Mouse (Mus musculus) MEL (cell line): ENCODE data around the gene Arhgap4. TPM values are rescaled to one million over a fixed set of nuclear protein-coding genes. Genes with fewer than 3 reads are reported as not detected.

Source experiments
- DNase-seq: peaks from one replicate; pipeline ENCODE4 v3.0.0; 2011; ENCODE audit warnings: low read depth, low spot score
- H3K27ac ChIP-seq: 2 replicates; pipeline ENCODE4 v1.5.1; 2012; ENCODE audit warnings: low read depth, mild to moderate bottlenecking, control low read depth, low read length, moderate library complexity; ENCODE audit not compliant: control insufficient read depth
- H3K27me3 ChIP-seq, 2 experiments: fragments of 150-350 bp in 1 of 2; sonication (generic) in 1 of 2; 2 replicates each; pipeline ENCODE4 v1.6.1; 2012; ENCODE audit warnings: low read length in 2 of 2, mild to moderate bottlenecking in 2 of 2, improper control_type of control experiment in 1 of 2, moderate library complexity in 1 of 2; ENCODE audit not compliant: insufficient read depth in 2 of 2, control insufficient read depth in 1 of 2
- H3K36me3 ChIP-seq, 2 experiments: 2 replicates each; pipeline ENCODE4 v1.6.1; 2012 to 2014; ENCODE audit warnings: low read length in 2 of 2, improper control_type of control experiment in 1 of 2, inconsistent platforms in 1 of 2, mild to moderate bottlenecking in 1 of 2; ENCODE audit not compliant: insufficient read depth in 2 of 2, control insufficient read depth in 1 of 2
- H3K4me1 ChIP-seq, 2 experiments: fragments of 150-350 bp in 1 of 2; sonication (generic) in 1 of 2; 2 replicates each; pipeline ENCODE4 v1.6.1; 2012; ENCODE audit warnings: low read length in 2 of 2, improper control_type of control experiment in 1 of 2, mild to moderate bottlenecking in 1 of 2; ENCODE audit not compliant: insufficient read depth in 2 of 2, control insufficient read depth in 1 of 2
- H3K4me3 ChIP-seq, 2 experiments: fragments of 150-350 bp in 1 of 2; sonication (generic) in 1 of 2; 2 replicates each; pipeline ENCODE4 v1.5.1; 2012; ENCODE audit warnings: low read depth in 2 of 2, low read length in 2 of 2, mild to moderate bottlenecking in 2 of 2, moderate library complexity in 2 of 2, control low read depth in 1 of 2, improper control_type of control experiment in 1 of 2; ENCODE audit not compliant: control insufficient read depth in 1 of 2, insufficient read depth in 1 of 2
- H3K79me2 ChIP-seq: 2 replicates; pipeline ENCODE4 v1.6.1; 2012; ENCODE audit warnings: mild to moderate bottlenecking, low read length, moderate library complexity; ENCODE audit not compliant: control insufficient read depth, poor library complexity, insufficient read depth
- H3K9ac ChIP-seq: 2 replicates; pipeline ENCODE4 v1.6.1; 2012; ENCODE audit warnings: low read depth, mild to moderate bottlenecking, control low read depth, low read length, moderate library complexity; ENCODE audit not compliant: control insufficient read depth, poor library complexity, severe bottlenecking
- H3K9me3 ChIP-seq: fragments of 150-350 bp; sonication (generic); replicated peaks from 2 replicates; pipeline ENCODE4 v1.6.1; 2012; ENCODE audit warnings: mild to moderate bottlenecking, low read length, improper control_type of control experiment, moderate library complexity; ENCODE audit not compliant: insufficient read depth
- E2F4 ChIP-seq: IDR thresholded peaks from 2 replicates; pipeline ENCODE4 v1.6.1; 2011; ENCODE audit warnings: low read depth, low read length, improper control_type of control experiment, borderline replicate concordance
- ELF1 ChIP-seq: IDR thresholded peaks from 2 replicates; pipeline ENCODE4 v1.6.1; 2014; ENCODE audit warnings: low read depth, mild to moderate bottlenecking, inconsistent platforms, low read length, improper control_type of control experiment, moderate library complexity
- ETS1 ChIP-seq: IDR thresholded peaks from 2 replicates; pipeline ENCODE4 v1.6.1; 2012; ENCODE audit warnings: low read depth, mild to moderate bottlenecking, inconsistent platforms, low read length, improper control_type of control experiment, moderate library complexity
- GATA1 ChIP-seq: IDR thresholded peaks from 2 replicates; pipeline ENCODE4 v1.6.1; 2011; ENCODE audit warnings: low read depth, low read length, improper control_type of control experiment
- HCFC1 ChIP-seq: IDR thresholded peaks from 2 replicates; pipeline ENCODE4 v1.6.1; 2012; ENCODE audit warnings: low read depth, mild to moderate bottlenecking, inconsistent platforms, low read length, improper control_type of control experiment, moderate library complexity
- JUND ChIP-seq: IDR thresholded peaks from 2 replicates; pipeline ENCODE4 v1.6.1; 2011; ENCODE audit warnings: low read depth, mild to moderate bottlenecking, improper control_type of control experiment, low read length
- MAFK ChIP-seq: IDR thresholded peaks from 2 replicates; pipeline ENCODE4 v1.6.1; 2011; ENCODE audit warnings: low read depth, mild to moderate bottlenecking, low read length, improper control_type of control experiment, borderline replicate concordance
- MAZ ChIP-seq: IDR thresholded peaks from 2 replicates; pipeline ENCODE4 v1.6.1; 2012; ENCODE audit warnings: low read depth, mild to moderate bottlenecking, inconsistent platforms, low read length, improper control_type of control experiment
- MEF2A ChIP-seq: IDR thresholded peaks from 2 replicates; pipeline ENCODE4 v1.6.1; 2014; ENCODE audit warnings: low read depth, mild to moderate bottlenecking, inconsistent platforms, low read length, improper control_type of control experiment; ENCODE audit not compliant: poor library complexity, insufficient replicate concordance, severe bottlenecking; ENCODE audit errors: extremely low read depth
- MYC ChIP-seq: IDR thresholded peaks from 2 replicates; pipeline ENCODE4 v1.6.1; 2011; ENCODE audit warnings: low read depth, mild to moderate bottlenecking, low read length, improper control_type of control experiment, moderate library complexity
- NRF1 ChIP-seq: IDR thresholded peaks from 2 replicates; pipeline ENCODE4 v1.6.1; 2014; ENCODE audit warnings: low read depth, mild to moderate bottlenecking, inconsistent platforms, low read length, improper control_type of control experiment, moderate library complexity; ENCODE audit not compliant: poor library complexity, insufficient read depth, severe bottlenecking
- POLR2A ChIP-seq, 2 experiments: IDR thresholded peaks; 2 replicates each; pipeline ENCODE4 v1.6.1; 2011 to 2012; ENCODE audit warnings: low read length in 2 of 2, mild to moderate bottlenecking in 2 of 2, control low read depth in 1 of 2, improper control_type of control experiment in 1 of 2, low read depth in 1 of 2, moderate library complexity in 1 of 2; ENCODE audit not compliant: control insufficient read depth in 1 of 2, insufficient read depth in 1 of 2, poor library complexity in 1 of 2
- SIN3A ChIP-seq: IDR thresholded peaks from 2 replicates; pipeline ENCODE4 v1.6.1; 2012; ENCODE audit warnings: low read length, improper control_type of control experiment, inconsistent platforms
- SMC3 ChIP-seq: IDR thresholded peaks from 2 replicates; pipeline ENCODE4 v1.6.1; 2011; ENCODE audit warnings: low read depth, low read length, improper control_type of control experiment
- TBP ChIP-seq: IDR thresholded peaks from 2 replicates; pipeline ENCODE4 v1.8.0; 2011; ENCODE audit warnings: low read depth, low read length, improper control_type of control experiment
- TCF12 ChIP-seq: IDR thresholded peaks from 2 replicates; pipeline ENCODE4 v1.6.1; 2014; ENCODE audit warnings: low read depth, mild to moderate bottlenecking, inconsistent platforms, low read length, improper control_type of control experiment, moderate library complexity
- USF1 ChIP-seq: IDR thresholded peaks from 2 replicates; pipeline ENCODE4 v1.6.1; 2014; ENCODE audit warnings: low read depth, mild to moderate bottlenecking, inconsistent platforms, low read length, improper control_type of control experiment, moderate library complexity
- ZC3H11A ChIP-seq: IDR thresholded peaks from 2 replicates; pipeline ENCODE4 v1.6.1; 2012; ENCODE audit warnings: low read depth, mild to moderate bottlenecking, inconsistent platforms, low read length, improper control_type of control experiment
- ZMIZ1 ChIP-seq: IDR thresholded peaks from 2 replicates; pipeline ENCODE4 v1.6.1; 2012; ENCODE audit warnings: low read depth, mild to moderate bottlenecking, inconsistent platforms, low read length, improper control_type of control experiment, moderate library complexity
- ZNF384 ChIP-seq: IDR thresholded peaks from 2 replicates; pipeline ENCODE4 v1.6.1; 2012; ENCODE audit warnings: low read depth, mild to moderate bottlenecking, inconsistent platforms, low read length, improper control_type of control experiment
- polyA plus RNA-seq, 2 experiments: library from polyadenylated mRNA; stranded (reverse) in 1 of 2; unstranded in 1 of 2; fragments of >175 nt in 1 of 2; fragments of >200 nt in 1 of 2; gene quantifications; 2 replicates each; pipeline versions ENCODE4 v1.2.1 to v1.2.4; 2012; ENCODE audit warnings: low replicate concordance in 2 of 2, low read depth in 1 of 2; ENCODE audit not compliant: insufficient read length in 2 of 2, insufficient read depth in 1 of 2, missing spikeins in 1 of 2
- total RNA-seq: library from RNA; depleted of rRNA; stranded (reverse); fragments of 300-350 nt; gene quantifications from 2 replicates; pipeline ENCODE4 v1.2.3, GENCODE M21; 2012

The Arhgap4 gene
- total and polyA plus RNA-seq, 3 experiments: 10.3 to 24.5 TPM; not detected in 1

DNA sequence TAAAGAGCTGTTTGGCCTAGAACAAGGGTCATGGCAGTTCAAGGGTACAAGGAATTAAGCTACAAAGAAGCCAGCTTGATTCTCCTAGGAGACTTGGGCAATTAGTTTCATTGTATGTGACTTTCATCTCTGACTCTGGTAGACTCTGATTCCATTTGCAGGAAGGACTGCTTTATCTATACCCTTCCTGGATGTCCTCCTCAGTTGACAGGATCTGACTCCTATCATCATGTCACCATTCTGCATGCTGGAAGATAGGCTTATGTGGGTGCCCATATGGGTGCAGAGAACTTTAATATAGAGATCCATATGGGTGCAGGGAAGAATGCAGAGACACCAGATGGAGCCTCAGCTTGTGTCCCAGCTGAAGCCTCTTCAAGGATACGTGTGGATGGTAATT, 47.5 kb upstream of the Arhgap4 start (continued):
- no peak for TF ChIP-seq MEF2A

DNA sequence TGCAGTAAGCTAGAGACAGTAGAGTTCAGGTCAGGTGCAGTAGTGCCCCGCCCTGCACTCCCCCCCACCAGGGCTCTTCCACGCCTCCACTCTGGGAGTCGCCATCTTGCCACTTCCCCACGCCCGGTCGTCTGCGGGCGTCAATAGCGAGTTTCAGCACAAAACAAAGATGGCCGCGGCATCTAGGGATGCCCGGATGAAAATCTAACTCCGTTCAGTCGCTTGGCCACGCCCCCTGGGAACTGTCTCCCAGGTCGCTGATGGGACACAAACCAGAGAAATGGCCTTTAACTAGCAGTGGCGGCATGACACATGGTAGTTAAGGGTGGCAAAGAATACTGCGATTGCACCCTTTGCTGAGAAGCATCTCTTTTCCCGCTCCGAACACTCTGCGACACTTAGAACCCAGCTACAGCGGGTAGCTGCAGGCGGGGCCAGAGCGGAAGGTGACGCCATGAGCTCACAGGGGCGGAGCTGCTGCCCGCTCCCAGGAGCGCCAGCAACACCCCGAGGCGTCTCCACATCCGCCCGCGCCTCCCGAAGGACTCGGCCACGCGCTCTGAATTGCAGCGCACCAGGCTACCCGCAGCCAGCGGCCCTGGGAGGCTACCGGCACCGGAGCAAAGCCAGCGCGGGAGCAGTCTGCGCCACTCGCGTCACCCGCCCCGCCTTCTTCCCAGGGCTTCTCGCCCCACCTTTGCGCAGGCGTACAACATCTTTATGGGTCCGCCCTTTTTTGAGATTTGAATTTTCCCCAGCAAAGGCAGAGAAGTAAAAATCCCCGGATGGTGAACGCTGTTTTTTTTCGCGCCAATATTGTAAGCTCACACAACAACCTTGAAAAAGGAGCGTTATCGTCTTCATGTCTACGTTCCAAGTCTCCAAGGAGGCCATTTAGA, 45.8 kb upstream of the Arhgap4 start:
- Histone ChIP-seq H3K79me2 (peaks cover 41% of the 10 kb centered on the region), H3K4me1 (peaks cover 4 to 30% of the 10 kb centered on the region in 2 experiments; a peak in 3 of 4 replicates)
- TF ChIP-seq HCFC1 (peak; percentile 8), GATA1 (no peak), MAFK (no peak), ZC3H11A (no peak), NRF1 (peak; percentile 71), E2F4 (peak; percentile 93), TBP (peak; percentile 65; the same call in 1 of the 2 replicates), TCF12 (no peak), SIN3A (no peak), POLR2A (IDR thresholded peaks at IDR 0.05; ENCODE audit: control insufficient read depth in 1 of 2, insufficient read depth in 1 of 2, low read depth in 1 of 2, low read length in 2 of 2, poor library complexity in 1 of 2) (peak; percentile 21 to 70; a peak in 3 of 4 replicates), SMC3 (no peak), USF1 (no peak), MAZ (peak; percentile 12; the same call in 1 of the 2 replicates), ETS1 (no peak), MYC (no peak), ELF1 (0 out of 2 replicates have a peak, but pooled peaks have one; percentile 17), ZNF384 (peak; percentile 31), MEF2A (no peak), JUND (no peak), ZMIZ1 (0 out of 2 replicates have a peak, but pooled peaks have one; percentile 41)

More for the DNA sequence above, 45.8 kb upstream of the Arhgap4 start:
- peak; percentile 94 for DNase-seq
- no peaks in the 10 kb centered on the region for H3K9me3 ChIP-seq
- no peaks in the 10 kb centered on the region for H3K27me3 ChIP-seq
- peak overlapping the region; percentile 94 for H3K27ac ChIP-seq
- H3K4me3 ChIP-seq: peak overlapping the region; percentile 87 to 91
- H3K9ac ChIP-seq: peak overlapping the region; percentile 97
- H3K36me3 ChIP-seq: peaks cover 0 to 53% of the 10 kb centered on the region in 2 experiments; a peak in 2 of 4 replicates
